Mouse (Mus musculus) thymus, adult 2 months (tissue): ENCODE measurements around the gene Capn7.

Experiments
- CTCF ChIP-seq: fragments of 200-500 bp; IDR thresholded peaks from 2 replicates; pipeline ENCODE4 v1.5.1; 2012; ENCODE audit warnings: mild to moderate bottlenecking, control low read depth, low read length, moderate library complexity, borderline replicate concordance; ENCODE audit not compliant: control insufficient read depth, poor library complexity, insufficient read depth; ENCODE audit errors: extremely low read depth
- POLR2A ChIP-seq: fragments of 200-500 bp; IDR thresholded peaks from 2 replicates; pipeline ENCODE4 v1.6.1; 2012; ENCODE audit warnings: mild to moderate bottlenecking, low read length, control low read depth, moderate library complexity; ENCODE audit not compliant: control insufficient read depth, poor library complexity, insufficient read depth; ENCODE audit errors: extremely low read depth

GRCm38 (mm10) chr14:31420135-31420534, 83.7 kb downstream of the Capn7 start:
- TF ChIP-seq CTCF (no peak), POLR2A (no peak)
